Mouse (Mus musculus) gastrocnemius, adult 2 months (tissue): ENCODE measurements at regions not wholly inside any gene's neighbourhood (a gene's known extent, or its start where the extent isn't known, plus 50 kb on each side); places are given as distances from the start of the nearest gene placed in this dataset.
A peak's percentile ranks its signal among the peaks of the same experiment; 100 is the strongest.

Source experiments
- DNase-seq: peaks from one replicate; pipeline ENCODE4 v3.0.0; 2022
- H3K27ac ChIP-seq: fragments of 200-600 bp; 2 replicates; pipeline ENCODE4 v1.8.1; 2022; ENCODE audit warnings: mild to moderate bottlenecking
- H3K4me3 ChIP-seq: fragments of 200-600 bp; 2 replicates; pipeline ENCODE4 v1.8.1; 2022; ENCODE audit warnings: mild to moderate bottlenecking, moderate library complexity
- CTCF ChIP-seq: fragments of 200-600 bp; IDR thresholded peaks from 2 replicates; pipeline ENCODE4 v1.8.1; 2022; ENCODE audit warnings: antibody characterized with exemption, mild to moderate bottlenecking, moderate library complexity
- intact Hi-C: fragments of 180-260 bp; cut with DNase I; formaldehyde crosslinking; loops from one replicate; pipeline ENCODE4 v1.15.1; 2025

DNA sequence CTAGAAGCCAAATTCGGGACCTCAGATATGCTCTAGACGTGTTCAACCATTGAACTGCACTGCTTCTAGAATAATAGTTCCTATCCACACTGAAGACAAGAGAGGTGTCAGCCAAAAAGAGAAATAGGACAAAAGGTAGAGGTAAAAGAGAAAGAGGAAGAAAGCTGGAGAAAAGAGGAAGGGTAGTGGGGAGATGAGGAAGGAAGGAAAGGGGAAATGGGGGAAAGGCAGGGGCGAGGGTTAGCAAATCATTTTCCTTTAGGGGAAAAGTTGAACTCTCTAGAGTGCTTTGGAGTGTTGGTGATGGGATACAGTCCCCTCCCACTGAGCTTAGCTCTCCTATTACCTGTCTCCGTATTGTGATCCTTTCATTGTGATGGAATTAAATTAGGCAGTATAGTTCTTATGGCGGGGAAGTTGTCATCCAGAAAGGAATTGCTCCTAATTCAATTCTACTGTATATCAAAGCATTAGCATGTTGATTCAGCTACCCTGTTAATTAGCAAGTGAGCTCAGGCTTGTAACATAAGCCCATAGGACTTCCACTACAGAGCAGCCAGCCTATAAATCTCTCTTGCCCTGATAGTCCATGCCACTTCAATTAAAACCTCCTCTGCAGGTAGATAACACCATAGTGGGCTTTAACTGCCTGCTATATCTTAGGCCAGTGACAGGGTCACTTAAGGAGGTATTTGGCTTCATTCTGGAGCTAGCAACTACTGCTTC is 379.6 kb downstream of the Mllt3 start:
- DNase-seq, result no peak
- TF ChIP-seq CTCF, result no peak
- Histone ChIP-seq H3K27ac (no peak overlapping the region), H3K4me3 (no peak overlapping the region)
- intact Hi-C loops, result no loop called here

DNA sequence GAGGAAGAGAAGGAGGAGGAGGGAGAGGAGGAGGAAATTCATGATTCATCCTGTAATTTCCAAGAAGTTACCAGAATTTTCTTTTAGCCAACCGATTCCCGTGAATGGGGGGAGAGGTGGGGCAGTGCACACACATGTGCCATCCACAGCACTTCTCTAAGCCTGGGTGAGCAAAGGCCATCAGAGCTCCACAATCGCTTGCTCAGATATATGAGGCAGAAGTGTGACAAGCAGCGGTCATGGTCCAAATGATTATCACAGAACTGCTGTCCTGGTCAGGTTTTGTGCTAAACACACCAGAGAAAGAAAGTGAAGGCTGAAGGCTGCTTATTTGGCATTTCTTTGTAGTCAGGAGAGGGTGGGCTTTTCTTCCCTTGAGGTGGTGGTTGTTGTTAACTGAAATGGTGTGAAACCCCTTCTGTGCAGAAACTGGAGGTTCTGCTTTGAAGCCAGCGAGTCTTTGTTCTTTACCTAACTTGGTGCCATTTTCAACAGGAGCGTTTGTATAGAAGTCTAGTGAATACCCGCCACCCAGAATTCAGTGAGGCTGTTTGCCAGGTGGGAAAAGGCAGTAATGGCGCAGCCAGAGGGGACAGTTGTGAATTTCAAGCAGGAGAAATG is 380.7 kb downstream of the Mllt3 start:
- Histone ChIP-seq H3K27ac (no peak overlapping the region), H3K4me3 (no peak overlapping the region)
- DNase-seq, result no peak
- intact Hi-C loops, result no loop called here
- no peak for TF ChIP-seq CTCF

DNA sequence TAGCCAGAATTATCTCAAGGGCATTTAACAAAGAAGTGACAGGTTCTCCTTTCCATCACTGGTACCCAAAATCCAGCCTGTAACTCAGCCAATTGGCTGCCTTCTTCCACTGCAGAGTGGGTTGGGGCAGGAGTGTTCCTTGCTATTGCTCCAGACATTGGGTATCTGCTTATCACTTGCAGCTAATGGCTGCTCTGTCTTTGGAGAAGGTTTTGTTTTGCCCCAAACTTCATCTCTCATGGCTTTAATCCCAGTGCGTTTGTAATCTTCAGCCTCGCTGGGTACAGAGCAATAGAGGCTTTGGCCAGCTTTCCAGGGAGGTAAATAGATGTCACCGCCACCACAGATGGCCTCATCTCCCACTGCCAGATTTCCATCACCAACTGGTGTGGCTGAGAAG is 381.9 kb downstream of the Mllt3 start:
- no peak overlapping the region for H3K27ac ChIP-seq
- no peak overlapping the region for H3K4me3 ChIP-seq
- TF ChIP-seq CTCF, result no peak
- intact Hi-C loops, result no loop called here
- DNase-seq, result no peak

DNA sequence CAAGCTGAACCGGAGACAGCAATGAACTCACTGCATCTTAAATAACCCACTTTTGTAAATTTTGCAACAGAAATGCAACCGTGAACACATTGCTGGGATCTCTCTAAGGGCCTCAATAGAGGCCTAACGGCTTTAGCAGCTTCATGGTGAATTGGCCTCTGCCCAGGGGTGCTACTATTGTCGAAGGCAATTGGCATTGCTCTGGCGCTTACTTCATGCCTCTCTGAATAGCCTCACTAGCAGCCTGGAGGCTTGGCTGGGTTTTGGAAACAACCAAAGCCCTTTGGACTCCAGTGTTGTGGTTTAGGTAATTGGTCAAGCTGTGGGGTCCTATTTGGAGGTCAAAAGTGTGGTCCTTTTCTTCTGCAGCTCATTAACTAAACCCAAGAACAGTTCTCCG is 382.3 kb downstream of the Mllt3 start:
- peak; percentile 19 for DNase-seq
- Histone ChIP-seq H3K27ac (no peak overlapping the region), H3K4me3 (no peak overlapping the region)
- no peak for TF ChIP-seq CTCF
- intact Hi-C loops, result no loop called here

DNA sequence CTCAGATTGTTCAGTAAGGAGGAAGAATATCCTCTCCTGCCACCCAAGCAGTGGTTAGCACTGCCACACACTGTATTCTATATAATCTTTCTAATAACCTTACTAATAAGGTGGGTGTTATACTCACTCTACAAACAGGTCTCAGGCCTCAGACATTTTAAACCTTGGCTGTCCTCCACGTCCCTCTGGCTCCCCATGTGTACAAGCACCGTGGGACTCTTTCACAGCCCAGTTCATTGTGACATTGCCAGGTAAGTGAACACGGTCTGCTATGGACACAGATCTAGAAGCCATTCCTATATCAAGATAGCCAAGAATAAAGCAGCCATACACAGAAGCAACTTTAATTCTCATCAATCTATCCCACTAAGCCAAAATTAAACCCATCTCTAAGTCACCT is 382.8 kb downstream of the Mllt3 start:
- no peak for TF ChIP-seq CTCF
- intact Hi-C loops, result no loop called here
- DNase-seq, result no peak
- Histone ChIP-seq H3K4me3 (no peak overlapping the region), H3K27ac (no peak overlapping the region)

DNA sequence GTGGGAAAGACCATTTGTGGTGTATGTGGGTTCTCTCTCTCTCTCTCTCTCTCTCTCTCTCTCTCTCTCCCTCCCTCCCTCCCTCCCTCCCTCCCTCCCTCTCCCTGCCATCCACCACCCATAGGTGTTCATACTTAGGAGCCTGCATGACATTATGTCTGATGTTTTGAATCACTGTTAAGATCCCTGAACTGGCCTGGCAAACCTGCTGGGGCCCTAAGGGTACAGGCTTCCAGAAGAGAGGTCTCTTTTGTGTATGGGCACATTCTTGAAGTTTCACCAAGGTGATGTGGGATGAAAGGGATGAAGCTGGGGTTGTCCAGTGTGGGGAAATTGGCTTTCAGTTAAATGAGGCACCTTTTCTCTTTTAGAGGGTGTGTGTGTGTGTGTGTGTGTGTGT is 384.2 kb downstream of the Mllt3 start:
- no peak for DNase-seq
- no peak for TF ChIP-seq CTCF
- intact Hi-C loops, result no loop called here
- H3K4me3 ChIP-seq, result no peak overlapping the region
- H3K27ac ChIP-seq, result no peak overlapping the region

DNA sequence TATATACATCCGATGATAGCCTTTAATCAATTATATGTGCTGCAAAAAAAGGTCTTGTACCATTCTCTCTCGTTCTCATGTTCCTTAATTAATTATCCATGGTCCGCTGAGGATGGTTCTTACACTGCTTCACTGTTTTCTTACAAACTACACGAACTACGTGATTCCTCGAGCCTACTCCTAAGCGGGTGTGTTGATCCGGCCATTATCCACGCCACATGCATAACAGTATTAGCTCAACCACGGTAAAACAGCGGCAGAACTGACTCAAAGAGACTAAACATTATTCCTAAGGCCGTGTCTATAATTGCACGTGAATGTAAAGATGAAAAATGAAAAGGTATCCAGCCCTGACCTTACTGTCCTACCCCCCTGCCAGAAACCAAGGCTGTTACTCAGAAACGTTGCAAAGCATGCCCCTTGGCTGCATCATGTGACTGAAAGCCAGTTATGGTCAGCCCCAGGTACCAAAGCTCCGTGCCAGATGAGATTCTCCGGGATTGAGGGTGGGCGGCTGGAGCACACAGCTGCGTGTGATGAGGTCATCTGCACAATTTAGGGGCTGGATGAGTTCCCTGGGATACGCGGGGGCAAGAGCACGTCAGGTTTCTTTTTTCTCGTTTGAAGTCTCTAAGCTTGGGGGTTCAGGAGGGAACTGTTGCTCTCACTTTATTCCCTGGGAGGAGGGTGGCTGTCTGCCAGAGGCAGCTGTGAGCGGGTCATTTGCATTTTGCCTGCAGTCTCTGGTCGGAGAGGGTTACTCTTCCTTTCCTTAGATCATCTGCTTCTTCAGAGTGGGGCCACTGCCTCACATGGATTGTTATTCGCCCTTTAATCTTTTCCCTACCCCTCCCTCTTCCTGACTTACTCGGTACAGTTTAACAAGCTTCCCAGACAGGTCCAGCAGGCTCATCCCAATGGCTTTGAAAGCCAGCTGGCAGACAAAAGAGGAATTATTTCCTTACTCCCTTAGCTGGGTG is 384.9 kb downstream of the Mllt3 start:
- H3K4me3 ChIP-seq, result peak overlapping the region; percentile 66
- no peak for TF ChIP-seq CTCF
- peak; percentile 28 for DNase-seq
- intact Hi-C loops, result no loop called here
- no peak overlapping the region for H3K27ac ChIP-seq

DNA sequence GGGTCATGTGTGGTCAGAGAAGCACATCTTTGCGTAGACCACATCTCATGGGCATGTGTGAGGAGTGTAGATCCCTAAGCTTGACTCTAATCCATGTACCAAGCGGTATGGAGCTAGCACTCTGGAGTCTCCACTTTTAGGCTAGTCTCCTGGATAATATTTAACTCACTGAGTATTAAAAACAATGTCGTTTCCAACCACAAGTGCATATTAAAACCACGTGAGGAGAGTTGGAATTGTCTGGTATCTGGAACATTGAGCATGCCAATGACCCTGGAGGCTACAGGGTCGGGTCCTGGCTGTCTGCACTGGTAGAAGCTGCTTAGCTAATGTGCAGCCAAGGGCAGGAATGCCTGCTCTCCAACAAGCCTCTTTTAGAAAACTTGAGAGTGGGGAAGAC is 391.2 kb downstream of the Mllt3 start:
- intact Hi-C loops, result no loop called here
- H3K27ac ChIP-seq, result no peak overlapping the region
- no peak for TF ChIP-seq CTCF
- DNase-seq, result no peak
- no peak overlapping the region for H3K4me3 ChIP-seq

DNA sequence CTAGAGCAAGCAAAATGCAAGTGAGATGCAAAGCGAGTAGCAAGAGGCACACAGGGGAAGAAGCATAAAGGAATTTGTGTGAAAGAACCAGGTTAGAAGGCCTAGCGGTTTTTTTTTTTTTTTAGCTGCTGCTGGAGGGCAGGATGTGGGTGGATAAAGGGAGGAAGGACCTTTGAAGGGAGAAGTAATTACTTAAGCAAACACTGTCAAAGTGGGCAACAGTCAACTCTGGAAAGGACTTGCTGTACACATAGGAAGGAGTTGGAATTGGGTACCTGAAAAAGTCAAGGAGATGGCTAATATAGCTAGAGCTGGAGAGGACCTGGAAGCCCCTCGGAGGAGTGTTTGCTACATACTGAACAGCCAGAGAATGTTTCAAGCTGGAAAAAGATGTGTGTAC is 391.6 kb downstream of the Mllt3 start:
- TF ChIP-seq CTCF, result no peak
- Histone ChIP-seq H3K4me3 (no peak overlapping the region), H3K27ac (no peak overlapping the region)
- intact Hi-C loops, result no loop called here
- no peak for DNase-seq

DNA sequence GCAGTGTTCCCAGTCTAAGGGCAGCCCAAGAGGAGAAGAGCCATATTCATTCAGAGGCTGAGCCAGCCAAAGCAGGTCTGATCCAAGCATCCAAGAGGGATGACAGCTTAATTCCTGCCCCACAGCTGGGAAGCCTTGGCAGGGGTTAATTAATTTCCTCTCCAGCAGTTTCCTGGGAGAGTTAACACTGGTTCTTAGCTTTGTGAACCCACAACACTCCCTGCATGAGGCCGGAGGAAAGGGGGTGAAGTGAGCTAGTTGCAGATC is 394.9 kb downstream of the Mllt3 start:
- intact Hi-C loops, result no loop called here
- no peak for TF ChIP-seq CTCF
- DNase-seq, result no peak
- H3K27ac ChIP-seq, result no peak overlapping the region
- H3K4me3 ChIP-seq, result no peak overlapping the region

DNA sequence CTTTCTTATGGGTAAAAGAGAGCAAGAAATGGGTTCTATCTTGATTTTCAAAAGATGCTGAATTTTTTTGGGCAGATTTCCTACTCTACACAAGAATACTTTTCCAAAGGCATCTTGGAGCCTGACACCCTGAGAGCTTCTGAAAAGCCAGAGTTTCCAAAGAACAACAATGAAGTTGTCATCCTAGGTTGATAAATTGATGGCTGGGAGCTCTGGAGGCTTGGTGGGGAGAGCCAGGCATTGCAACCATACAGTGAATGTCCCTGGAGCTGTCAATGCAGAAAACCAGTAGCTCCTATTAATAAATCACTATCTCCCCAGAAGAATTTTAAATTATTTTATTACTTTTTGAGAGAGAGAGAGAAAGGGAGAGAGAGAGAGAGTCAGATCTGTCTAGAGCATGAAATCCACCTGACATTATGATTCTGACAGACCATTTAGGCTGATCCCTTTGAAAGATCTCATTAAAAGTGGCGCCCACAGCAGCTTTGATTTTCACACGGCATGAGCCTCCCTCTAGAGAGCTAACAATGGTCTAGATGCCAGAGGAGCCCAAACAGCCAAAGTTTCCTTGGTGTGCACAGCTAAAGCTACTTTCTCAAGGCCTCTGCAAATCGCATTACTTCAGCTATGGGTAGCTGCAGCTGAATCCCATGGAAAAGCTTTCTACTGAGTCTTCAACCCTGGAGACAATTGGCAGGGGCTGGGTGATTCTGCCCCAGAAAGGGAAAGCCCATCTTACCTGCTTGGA is 395.4 kb downstream of the Mllt3 start:
- no peak for TF ChIP-seq CTCF
- no peak overlapping the region for H3K4me3 ChIP-seq
- no peak for DNase-seq
- H3K27ac ChIP-seq, result no peak overlapping the region
- intact Hi-C loops, result no loop called here

DNA sequence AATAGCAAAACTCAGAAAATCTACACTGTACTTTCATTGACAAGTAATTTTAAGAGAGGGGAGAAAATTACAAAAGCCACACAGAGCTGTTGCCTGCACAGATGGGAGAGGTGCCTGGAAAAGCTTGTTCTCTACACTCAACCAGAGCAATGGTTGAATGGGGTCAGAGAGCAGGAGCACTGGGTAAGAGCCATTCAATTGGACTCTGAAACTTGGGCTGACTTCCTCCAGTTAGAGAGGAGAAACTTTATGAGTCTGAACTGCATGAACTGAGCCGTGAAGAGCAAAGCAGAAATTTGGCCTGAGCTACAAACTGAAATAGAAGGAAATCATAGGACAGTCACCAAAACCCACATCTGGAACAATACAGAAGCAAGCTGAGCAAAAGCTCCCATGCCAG is 380.8 kb upstream of the Slc24a2 start:
- Histone ChIP-seq H3K4me3 (no peak overlapping the region), H3K27ac (no peak overlapping the region)
- TF ChIP-seq CTCF, result no peak
- DNase-seq, result no peak
- intact Hi-C loops, result no loop called here

DNA sequence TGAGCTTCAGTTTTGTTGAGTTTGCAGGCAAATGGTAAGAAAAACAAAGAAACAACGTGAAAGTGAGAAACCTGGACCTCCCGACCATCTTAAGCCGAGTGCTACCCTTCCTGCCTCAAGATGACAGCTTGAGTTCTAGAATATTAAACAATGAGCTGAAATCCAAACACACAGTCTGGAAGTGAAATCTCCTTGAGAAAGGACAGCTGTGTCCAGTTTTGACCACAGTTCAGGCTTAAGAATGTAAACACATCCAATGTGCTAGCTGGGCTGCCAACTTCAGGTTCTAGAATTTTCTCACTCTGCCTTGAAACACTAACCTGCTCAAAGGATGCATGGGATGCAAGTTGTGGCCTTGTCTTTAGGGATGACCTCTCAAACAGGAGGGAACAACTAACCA is 363.4 kb upstream of the Slc24a2 start:
- intact Hi-C loops, result no loop called here
- Histone ChIP-seq H3K4me3 (no peak overlapping the region), H3K27ac (no peak overlapping the region)
- DNase-seq, result no peak
- no peak for TF ChIP-seq CTCF
